Mouse (Mus musculus) myocyte (in vitro differentiated cells): ENCODE data around the gene Pde8a.

Source experiments
- CEBPB ChIP-seq: IDR thresholded peaks from 2 replicates; pipeline ENCODE4 v1.6.1; 2011; ENCODE audit warnings: mild to moderate bottlenecking, moderate library complexity; ENCODE audit not compliant: poor library complexity, insufficient read depth, severe bottlenecking
- E2F4 ChIP-seq: IDR thresholded peaks from one replicate; pipeline ENCODE4 v1.6.1; 2011; ENCODE audit warnings: mild to moderate bottlenecking, control low read depth, moderate library complexity; ENCODE audit not compliant: insufficient read depth
- MAX ChIP-seq: IDR thresholded peaks from one replicate; pipeline ENCODE4 v1.6.1; 2011; ENCODE audit warnings: low read depth, mild to moderate bottlenecking, control low read depth
- MYOD1 ChIP-seq, 3 experiments: IDR thresholded peaks; one replicate each; pipeline ENCODE4 v1.6.1; 2011; ENCODE audit warnings: control low read depth in 2 of 3, low read depth in 2 of 3, mild to moderate bottlenecking in 2 of 3, moderate library complexity in 1 of 3; ENCODE audit not compliant: insufficient read length in 2 of 3, control insufficient read depth in 1 of 3
- MYOG ChIP-seq, 3 experiments: IDR thresholded peaks; one replicate each; pipeline ENCODE4 v1.6.1; 2011; ENCODE audit warnings: control low read depth in 2 of 3, low read depth in 2 of 3, mild to moderate bottlenecking in 2 of 3; ENCODE audit not compliant: insufficient read length in 2 of 3, control insufficient read depth in 1 of 3, insufficient read depth in 1 of 3
- POLR2A ChIP-seq: IDR thresholded peaks from one replicate; pipeline ENCODE4 v1.6.1; 2011; ENCODE audit warnings: low read depth, mild to moderate bottlenecking, control low read depth, moderate library complexity; ENCODE audit not compliant: insufficient read length
- POLR2AphosphoS2 ChIP-seq: IDR thresholded peaks from one replicate; pipeline ENCODE4 v1.6.1; 2011; ENCODE audit warnings: low read depth, control low read depth; ENCODE audit not compliant: insufficient read length
- REST ChIP-seq: IDR thresholded peaks from one replicate; pipeline ENCODE4 v1.6.1; 2011; ENCODE audit warnings: mild to moderate bottlenecking, control low read depth, moderate library complexity; ENCODE audit not compliant: insufficient read depth, insufficient read length
- TCF12 ChIP-seq: IDR thresholded peaks from one replicate; pipeline ENCODE4 v1.6.1; 2011; ENCODE audit warnings: mild to moderate bottlenecking, control low read depth; ENCODE audit not compliant: poor library complexity, insufficient read depth, severe bottlenecking
- TCF3 ChIP-seq: IDR thresholded peaks from one replicate; pipeline ENCODE4 v1.6.1; 2011; ENCODE audit warnings: low read depth, control low read depth; ENCODE audit not compliant: insufficient read length
- USF1 ChIP-seq: IDR thresholded peaks from one replicate; pipeline ENCODE4 v1.6.1; 2011; ENCODE audit warnings: low read depth, mild to moderate bottlenecking, control low read depth, moderate library complexity

GRCm38 (mm10) chr7:81250601-81251000 lies 37.2 kb downstream of the Pde8a start:
- TF ChIP-seq E2F4: no peak
- no peak for TF ChIP-seq POLR2A
- no peak for TF ChIP-seq MYOG (IDR thresholded peaks at IDR 0.05; ENCODE audit: control insufficient read depth in 1 of 3, insufficient read depth in 1 of 3, insufficient read length in 2 of 3, low read depth in 2 of 3)
- no peak for TF ChIP-seq TCF12
- TF ChIP-seq REST: no peak
- TF ChIP-seq CEBPB: no peak
- no peak for TF ChIP-seq MAX
- TF ChIP-seq MYOD1 (IDR thresholded peaks at IDR 0.05; ENCODE audit: control insufficient read depth in 1 of 3, insufficient read length in 2 of 3, low read depth in 2 of 3): no peak
- TF ChIP-seq TCF3: no peak
- TF ChIP-seq POLR2AphosphoS2: no peak
- no peak for TF ChIP-seq USF1
